Mouse (Mus musculus): ENCODE measurements at regions not wholly inside any gene's neighbourhood (a gene's known extent, or its start where the extent isn't known, plus 50 kb on each side); places are given as distances from the start of the nearest gene placed in this dataset.

GRCm38 (mm10) chr10:118804574-118804973, 65.4 kb downstream of the Dyrk2 start:
- DNase-seq (ENCODE audit: extremely low read depth), result peak; percentile 66

More at GRCm38 (mm10) chr10:118804574-118804973, 65.4 kb downstream of the Dyrk2 start:
- peak overlapping the region; percentile 11; the same call in 1 of the 2 replicates for H3K4me2 ChIP-seq (ENCODE audit: insufficient read depth, low read depth, poor library complexity, severe bottlenecking)
- TF ChIP-seq MEF2A (IDR thresholded peaks at IDR 0.05; ENCODE audit: borderline replicate concordance, low read depth, low read length), result no peak
- peak; percentile 90 for TF ChIP-seq ETS1 (conservative IDR thresholded peaks at IDR 0.05; ENCODE audit: low read depth, low read length)
- peak; percentile 54; the same call in 1 of the 2 replicates for TF ChIP-seq BHLHE40 (IDR thresholded peaks at IDR 0.05; ENCODE audit: low read depth, low read length)
- TF ChIP-seq JUN (IDR thresholded peaks at IDR 0.05; ENCODE audit: insufficient read depth, low read depth, low read length), result no peak
- TF ChIP-seq MAZ (IDR thresholded peaks at IDR 0.05; ENCODE audit: low read depth, low read length), result peak; percentile 90
- peaks cover 2 to 18% of the 10 kb centered on the region in 2 experiments; a peak in 3 of 4 replicates for H3K4me1 ChIP-seq (ENCODE audit: control insufficient read depth in 1 of 2, insufficient read depth in 2 of 2)
- H3K27me3 ChIP-seq (replicated peaks), result no peaks in the 10 kb centered on the region
- no peak overlapping the region for H3K9ac ChIP-seq (ENCODE audit: insufficient read depth, low read depth)
- dilution Hi-C loops (cut with MboI; ENCODE audit: extremely low pct_ligation_motif_present, extremely low pct_unique_long_range_greater_than_20kb, low sequenced_read_pairs), result no loop called here
- H3K9me3 ChIP-seq (replicated peaks; ENCODE audit: low read length), result no peaks in the 10 kb centered on the region
- H3K36me3 ChIP-seq (replicated peaks in 1 of 2; ENCODE audit: control insufficient read depth in 1 of 2, insufficient read depth in 1 of 2, low read length in 1 of 2), result no peaks in the 10 kb centered on the region
- H3K79me2 ChIP-seq (replicated peaks; ENCODE audit: control insufficient read depth, extremely low read depth, insufficient read depth, poor library complexity, severe bottlenecking), result no peaks in the 10 kb centered on the region
- H3K4me3 ChIP-seq (replicated peaks in 1 of 3; ENCODE audit: low read depth in 2 of 3, low read length in 2 of 3, poor library complexity in 1 of 3), result no peak overlapping the region
- no peak overlapping the region for H3K27ac ChIP-seq (ENCODE audit: insufficient read depth, low read depth)
- in situ Hi-C loops (cut with MboI; ENCODE audit: low pct_ligation_motif_present, low pct_unique_long_range_greater_than_20kb, low sequenced_read_pairs), result no loop called here
